Mouse (Mus musculus) 3134 (cell line): ENCODE measurements around the gene Tmem266.

Experiments
- DNase-seq: peaks from one replicate; pipeline ENCODE4 v3.0.0-alpha.2; 2011; ENCODE audit warnings: low spot score; ENCODE audit not compliant: insufficient read length; ENCODE audit errors: extremely low read depth

Tmem266 gene

GRCm38 (mm10) chr9:55438433-55438832 lies 111.7 kb downstream of the Tmem266 start:
- no peak for DNase-seq

GRCm38 (mm10) chr9:55439206-55439780 lies 112.6 kb downstream of the Tmem266 start:
- DNase-seq: no peak

GRCm38 (mm10) chr9:55447509-55447908 lies 120.8 kb downstream of the Tmem266 start:
- no peak for DNase-seq

- no peak for DNase-seq
Observed at GRCm38 (mm10) chr9:55449108-55449507, 122.4 kb downstream of the Tmem266 start.

- DNase-seq: no peak
Observed at GRCm38 (mm10) chr9:55450035-55450434, 123.3 kb downstream of the Tmem266 start.

- DNase-seq: no peak
Observed at GRCm38 (mm10) chr9:55451426-55451825, 124.7 kb downstream of the Tmem266 start.

GRCm38 (mm10) chr9:55452906-55453305 lies 126.2 kb downstream of the Tmem266 start:
- no peak for DNase-seq

GRCm38 (mm10) chr9:55453366-55453765 lies 126.7 kb downstream of the Tmem266 start:
- no peak for DNase-seq

- no peak for DNase-seq
Observed at GRCm38 (mm10) chr9:55468397-55468796, 141.7 kb downstream of the Tmem266 start.

- DNase-seq: no peak
Observed at GRCm38 (mm10) chr9:55476084-55476483, 149.4 kb downstream of the Tmem266 start.

GRCm38 (mm10) chr9:55478699-55479098 lies 152.0 kb downstream of the Tmem266 start:
- no peak for DNase-seq

GRCm38 (mm10) chr9:55482116-55482515 lies 155.4 kb downstream of the Tmem266 start:
- no peak for DNase-seq
